Mouse (Mus musculus) Patski (cell line): ENCODE measurements around the gene Zfp385b. TPM values are rescaled to one million over a fixed set of nuclear protein-coding genes. Genes with fewer than 3 reads are reported as not detected.

Experiments
- ATAC-seq: fragments of 100-300 bp; one replicate; pipeline ENCODE4 v1.8.0; 2021
- CTCF ChIA-PET: fragments of 350-600 bp; sonication (Branson Sonifier 250); formaldehyde crosslinking; loops from one replicate; lab custom pipeline; 2022; ENCODE audit warnings: inconsistent platforms; lab: Charles Lee
- POLR2A ChIA-PET: fragments of 350-600 bp; sonication (Branson Sonifier 250); formaldehyde crosslinking; loops from one replicate; lab custom pipeline; 2022; ENCODE audit warnings: antibody characterized with exemption, inconsistent platforms; lab: Charles Lee
- DNase-seq: peaks from one replicate; pipeline ENCODE4 v3.0.0-alpha.2; 2011; ENCODE audit warnings: low read depth, low spot score
- H3K27me3 ChIP-seq: fragments of 371-371 bp; one replicate; pipeline ENCODE4 v1.5.1; 2021
- CTCF ChIP-seq: fragments of 100-300 bp; IDR thresholded peaks from one replicate; pipeline ENCODE4 v1.5.1; 2021
- in situ Hi-C: fragments of 300-500 bp; cut with MboI; formaldehyde crosslinking; loops from 3 replicates; pipeline ENCODE4 v1.11.1; 2018; ENCODE audit warnings: low pct_unique_long_range_greater_than_20kb, mixed read lengths
- polyA plus RNA-seq: library from polyadenylated mRNA; unstranded; gene quantifications from one replicate; pipeline ENCODE4 v1.2.3, GENCODE M21; 2021

Gene Zfp385b
- polyA plus RNA-seq, 1 experiment from 2014 or later = 0.74 TPM

DNA sequence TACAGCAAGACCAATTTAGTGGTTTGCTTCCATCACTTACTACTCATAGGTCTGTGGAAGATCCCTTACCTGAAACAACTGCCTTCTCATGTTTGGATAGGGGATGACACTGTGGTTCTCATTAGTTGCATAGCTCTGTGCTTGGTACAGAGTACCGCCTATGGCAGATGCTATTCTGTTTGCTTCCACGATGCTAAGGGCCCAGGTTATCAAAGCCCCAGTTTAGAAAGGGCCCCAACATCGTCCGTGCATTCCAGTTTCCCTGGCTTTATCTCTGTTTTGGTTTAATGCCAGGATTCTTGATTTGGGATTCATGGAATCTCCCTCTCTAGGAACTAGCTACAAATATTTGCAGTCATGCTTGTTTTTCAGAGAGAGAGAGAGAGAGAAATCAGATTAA lies 292.6 kb downstream of the Zfp385b start:
- CTCF ChIA-PET = no interaction called here
- DNase-seq = no peak
- ATAC-seq = no peak
- no peak for TF ChIP-seq CTCF
- in situ Hi-C loops = no loop called here
- POLR2A ChIA-PET = no interaction called here
- H3K27me3 ChIP-seq = peaks cover 19% of the 10 kb centered on the region

DNA sequence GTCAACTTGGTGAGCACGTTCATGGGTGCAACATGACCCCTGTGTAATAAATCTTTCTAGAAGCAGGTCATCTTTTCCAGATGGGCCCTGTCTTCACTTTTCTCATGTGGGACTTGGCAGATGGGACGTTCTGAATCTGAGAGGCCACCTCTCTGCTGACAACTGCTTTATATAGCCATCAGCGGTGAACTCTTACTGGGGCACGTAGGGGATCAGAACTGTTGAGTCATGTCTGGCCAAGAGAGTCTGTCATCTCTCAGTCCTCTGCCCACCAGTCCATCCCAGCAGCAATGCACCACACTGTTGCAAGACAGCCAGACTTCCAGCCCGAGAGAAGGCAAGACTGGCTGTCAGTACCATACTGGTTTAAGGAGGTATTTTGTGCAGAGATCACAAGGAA lies 293.1 kb downstream of the Zfp385b start:
- CTCF ChIA-PET = no interaction called here
- H3K27me3 ChIP-seq = peaks cover 20% of the 10 kb centered on the region
- in situ Hi-C loops = no loop called here
- no peak for TF ChIP-seq CTCF
- DNase-seq (no peak), ATAC-seq (no peak)
- POLR2A ChIA-PET = no interaction called here

DNA sequence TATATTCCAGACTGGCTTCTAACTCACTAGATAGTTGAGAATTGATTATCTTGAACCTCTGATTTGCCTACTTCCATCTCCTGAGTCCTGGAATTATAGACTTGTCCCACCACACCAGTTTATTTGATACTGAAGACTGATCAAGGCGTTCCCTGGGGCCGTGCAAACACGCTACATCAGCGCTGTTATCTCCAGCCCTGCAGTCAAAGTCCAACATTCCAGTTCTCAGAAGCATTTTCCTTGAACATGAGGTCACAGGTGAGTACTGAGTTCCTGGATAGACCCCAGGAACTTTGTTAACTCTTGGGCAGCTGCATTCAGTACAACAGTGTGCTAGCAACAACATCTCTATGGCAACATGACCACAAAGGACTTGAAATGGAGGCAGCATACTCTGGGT lies 297.2 kb downstream of the Zfp385b start:
- DNase-seq (no peak), ATAC-seq (no peak)
- TF ChIP-seq CTCF = no peak
- CTCF ChIA-PET = interaction anchor here (0.9 kb wide), 1 partner anchor 11 kb away, joined by 3 read pairs; no protein-coding TSS in a partner anchor
- in situ Hi-C loops = no loop called here
- POLR2A ChIA-PET = no interaction called here
- peaks cover 14% of the 10 kb centered on the region for H3K27me3 ChIP-seq

DNA sequence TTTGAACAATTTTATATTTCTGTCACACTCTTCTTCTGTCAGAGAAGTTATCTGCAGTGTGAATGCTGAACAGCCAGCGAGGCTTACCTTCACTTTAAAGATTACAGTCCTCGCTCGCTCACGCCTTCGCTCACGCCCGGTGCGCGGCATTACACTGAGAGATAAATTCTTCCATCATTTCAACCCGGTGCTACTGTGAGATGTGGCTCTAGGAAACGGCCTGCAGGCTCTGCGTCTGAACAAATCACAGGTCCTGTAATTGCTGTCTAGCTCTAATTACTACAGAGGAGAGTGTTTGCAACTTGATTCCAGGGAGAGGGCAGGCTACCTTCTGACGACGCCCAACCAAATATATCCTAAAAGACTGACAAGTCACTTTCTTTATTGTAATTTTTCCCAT lies 300.1 kb downstream of the Zfp385b start:
- DNase-seq = no peak
- ChIA-PET CTCF (no interaction called here), POLR2A (no interaction called here)
- peaks cover 17% of the 10 kb centered on the region for H3K27me3 ChIP-seq
- TF ChIP-seq CTCF = no peak
- in situ Hi-C loops = no loop called here
- no peak for ATAC-seq

DNA sequence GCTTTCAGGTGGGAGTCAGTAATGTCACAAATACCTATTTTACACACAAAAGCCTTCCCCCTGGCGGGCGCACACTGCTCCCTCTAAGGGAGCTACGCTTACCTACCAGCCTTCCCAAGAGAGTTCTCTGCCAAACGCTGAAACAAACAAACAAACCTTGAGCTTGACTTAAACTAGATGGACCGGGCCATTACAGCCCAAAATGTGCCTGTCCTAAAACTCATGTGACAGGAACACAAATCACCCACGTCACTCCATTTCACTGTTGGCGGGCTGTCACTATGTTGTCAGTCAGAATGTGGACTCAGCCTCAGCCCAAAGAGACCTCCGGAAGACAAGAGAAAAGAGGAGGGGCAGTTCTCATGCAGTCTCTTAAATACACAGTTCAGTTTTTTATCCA lies 300.7 kb downstream of the Zfp385b start:
- ChIA-PET POLR2A (interaction anchor here (0.6 kb wide), 1 partner anchor 440 kb away, joined by 3 read pairs; no protein-coding TSS in a partner anchor), CTCF (no interaction called here)
- DNase-seq (no peak), ATAC-seq (no peak)
- no peak for TF ChIP-seq CTCF
- peaks cover 20% of the 10 kb centered on the region for H3K27me3 ChIP-seq
- in situ Hi-C loops = no loop called here

DNA sequence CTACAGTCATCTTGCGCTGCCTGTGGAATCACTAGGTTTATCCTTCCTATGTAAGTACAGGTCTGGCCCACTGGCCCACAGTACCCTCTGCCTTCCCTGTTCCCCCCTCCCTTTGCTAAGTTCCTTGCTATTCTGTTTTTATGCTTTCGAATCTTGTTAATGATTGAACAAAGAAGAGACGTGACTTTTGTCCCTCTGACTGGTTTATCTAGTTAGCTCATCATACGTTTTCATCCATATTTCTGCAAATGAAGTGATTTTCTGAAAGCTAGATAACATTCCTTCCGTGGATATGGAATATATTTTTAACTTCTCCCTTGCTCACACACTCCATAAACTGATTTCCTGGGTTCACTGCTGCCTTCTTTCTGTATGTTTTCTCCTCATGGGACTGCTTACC lies 302.8 kb downstream of the Zfp385b start:
- peaks cover 18% of the 10 kb centered on the region for H3K27me3 ChIP-seq
- no peak for TF ChIP-seq CTCF
- in situ Hi-C loops = no loop called here
- ChIA-PET POLR2A (no interaction called here), CTCF (no interaction called here)
- DNase-seq (no peak), ATAC-seq (no peak)

DNA sequence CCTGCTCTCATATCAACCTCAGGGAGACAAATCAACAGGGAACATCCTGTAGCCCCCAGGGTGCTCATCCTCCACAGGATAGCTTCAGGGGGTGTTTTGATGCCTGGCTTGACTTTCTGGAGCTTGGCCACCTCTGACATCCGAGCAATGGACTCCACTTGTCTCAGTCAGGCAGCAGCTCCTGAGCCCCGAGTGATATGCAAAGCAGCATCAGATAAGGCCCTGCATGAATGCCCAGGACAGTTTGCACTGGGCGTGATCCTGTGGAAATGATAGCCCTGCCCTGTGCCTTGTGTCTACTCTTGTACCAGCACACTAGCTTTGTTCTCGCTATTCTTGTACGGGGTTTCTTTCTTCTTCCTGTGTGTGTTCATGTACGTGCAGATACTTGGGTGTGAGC lies 303.8 kb downstream of the Zfp385b start:
- H3K27me3 ChIP-seq = peaks cover 15% of the 10 kb centered on the region
- TF ChIP-seq CTCF = no peak
- no peak for DNase-seq

DNA sequence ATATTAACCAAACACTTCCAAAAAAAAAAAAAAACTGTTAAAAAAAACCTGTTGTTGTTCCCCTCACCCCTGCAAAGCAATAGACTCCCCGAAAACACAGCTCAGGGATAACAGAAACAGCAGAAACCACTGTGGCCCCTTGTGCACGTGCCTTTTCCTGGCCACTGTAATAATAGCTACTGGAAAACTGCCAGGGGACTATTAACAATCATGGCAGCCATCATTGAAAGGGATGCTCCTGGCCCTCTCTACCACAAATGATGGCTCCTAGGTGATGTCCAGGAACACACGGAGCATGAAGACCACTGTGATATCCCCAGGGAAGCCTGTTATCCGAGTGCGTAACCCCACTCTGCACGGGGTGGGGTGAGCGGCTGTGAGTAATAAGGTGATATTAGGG lies 304.4 kb downstream of the Zfp385b start:
- no peak for TF ChIP-seq CTCF
- H3K27me3 ChIP-seq = peaks cover 15% of the 10 kb centered on the region
- ChIA-PET POLR2A (no interaction called here), CTCF (interaction anchor here (0.7 kb wide), 1 partner anchor 270 kb away, joined by 4 read pairs; no protein-coding TSS in a partner anchor)
- in situ Hi-C loops = no loop called here
- no peak for ATAC-seq
- DNase-seq = no peak

More for the DNA sequence above, 303.8 kb downstream of the Zfp385b start:
- no peak for ATAC-seq
- POLR2A ChIA-PET = no interaction called here
- in situ Hi-C loops = no loop called here
- CTCF ChIA-PET = no interaction called here

DNA sequence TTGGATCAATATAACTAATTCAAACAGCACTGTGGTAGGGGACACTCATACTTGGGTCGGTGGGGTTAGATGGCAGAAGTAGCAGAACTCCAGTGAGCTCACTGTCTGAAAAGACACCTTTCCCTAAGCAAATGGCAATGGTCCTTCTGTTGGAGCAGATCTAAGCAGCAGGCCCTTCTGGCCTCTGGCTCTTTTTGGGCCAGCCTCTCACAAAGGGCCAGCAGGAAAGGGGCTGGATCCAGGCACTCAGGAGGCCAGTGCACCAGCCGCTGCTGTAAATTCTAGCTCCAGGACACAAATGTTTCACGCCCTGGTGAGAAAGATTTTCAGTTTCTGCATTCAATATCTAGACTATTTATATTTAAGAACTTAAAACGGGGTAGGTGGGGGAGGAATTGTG lies 305.0 kb downstream of the Zfp385b start:
- DNase-seq = no peak
- ChIA-PET CTCF (no interaction called here), POLR2A (no interaction called here)
- peaks cover 11% of the 10 kb centered on the region for H3K27me3 ChIP-seq
- ATAC-seq = no peak
- in situ Hi-C loops = no loop called here
- no peak for TF ChIP-seq CTCF

DNA sequence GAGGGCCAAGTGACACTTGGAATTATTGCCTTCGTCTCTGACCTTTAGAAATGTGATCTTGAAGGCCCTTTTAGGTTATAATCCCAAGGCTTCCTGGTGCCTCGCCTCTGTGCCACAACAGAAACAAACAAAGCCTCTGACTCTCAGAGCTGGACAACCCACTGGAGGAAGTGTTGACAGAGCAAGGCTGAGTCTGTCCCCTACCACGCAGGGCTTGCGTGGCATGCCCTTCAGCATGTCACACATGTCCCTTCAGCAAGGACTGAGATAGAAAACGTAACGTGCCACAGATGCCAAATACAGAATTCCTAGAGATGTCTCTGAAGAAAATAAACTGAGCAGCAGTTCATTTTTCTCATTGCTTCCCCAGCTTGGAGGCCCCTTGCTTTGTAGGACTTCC lies 310.7 kb downstream of the Zfp385b start:
- DNase-seq = no peak
- CTCF ChIA-PET = no interaction called here
- TF ChIP-seq CTCF = no peak
- POLR2A ChIA-PET = no interaction called here
- in situ Hi-C loops = no loop called here
- no peak for ATAC-seq
- no peaks in the 10 kb centered on the region for H3K27me3 ChIP-seq

DNA sequence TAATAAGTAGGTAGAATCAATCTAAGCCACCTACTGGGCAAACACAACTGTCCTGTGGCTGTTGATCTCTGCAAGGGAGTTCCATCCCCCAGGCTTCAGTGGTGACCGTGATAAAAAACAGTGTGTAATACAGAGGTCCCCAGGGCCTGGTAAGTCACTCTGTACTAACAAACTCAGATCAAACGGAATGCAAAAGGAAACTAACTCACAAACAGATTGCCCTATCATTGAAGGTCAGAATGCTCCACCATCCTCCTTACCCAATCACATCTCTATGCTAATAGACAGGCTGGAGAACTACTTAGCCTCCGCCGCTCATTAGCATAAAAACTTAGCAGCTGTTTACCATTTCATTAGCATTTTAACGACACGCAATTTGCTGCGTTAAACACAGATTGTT lies 313.1 kb downstream of the Zfp385b start:
- ChIA-PET POLR2A (interaction anchor here (0.7 kb wide), 1 partner anchor 222 kb away, joined by 4 read pairs; no protein-coding TSS in a partner anchor), CTCF (no interaction called here)
- in situ Hi-C loops = no loop called here
- TF ChIP-seq CTCF = no peak
- ATAC-seq = no peak
- no peaks in the 10 kb centered on the region for H3K27me3 ChIP-seq
- no peak for DNase-seq

DNA sequence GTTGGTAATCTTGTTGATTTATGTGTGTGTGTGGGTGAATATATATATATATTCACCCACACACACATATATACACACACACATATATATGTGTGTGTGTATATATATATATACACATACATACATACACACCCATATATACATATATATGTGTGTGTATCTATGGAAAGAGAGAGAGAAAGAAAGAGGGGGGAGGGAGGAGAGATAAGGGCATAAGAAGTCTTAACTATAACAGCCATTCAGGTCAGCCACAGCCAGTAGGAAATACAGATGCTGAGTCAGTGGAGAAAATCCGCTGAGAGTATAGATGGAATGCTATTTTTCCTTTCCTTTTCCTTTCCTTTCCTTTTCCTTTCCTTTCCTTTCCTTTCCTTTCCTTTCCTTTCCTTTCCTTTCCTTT lies 313.8 kb downstream of the Zfp385b start:
- CTCF ChIA-PET = interaction anchor here (1.0 kb wide), 1 partner anchor 18 kb away, joined by 3 read pairs; no protein-coding TSS in a partner anchor
- in situ Hi-C loops = no loop called here
- no peak for TF ChIP-seq CTCF
- ATAC-seq = no peak
- no peaks in the 10 kb centered on the region for H3K27me3 ChIP-seq
- POLR2A ChIA-PET = interaction anchor here (0.7 kb wide), 1 partner anchor 221 kb away, joined by 4 read pairs; no protein-coding TSS in a partner anchor
- DNase-seq = no peak
